Mouse (Mus musculus): ENCODE data around the gene Acvr1b. TPM values are rescaled to one million over a fixed set of nuclear protein-coding genes. Genes with fewer than 3 reads are reported as not detected.

Gene Acvr1b
- polyA plus RNA-seq, 1 experiment from 2014 or later = 5.8 TPM

GRCm38 (mm10) chr15:101131498-101131897, 42.4 kb upstream of the Acvr1b start:
- WGBS = 13% methylated on average over 11 of the region's 11 CpGs
- no peak overlapping the region for H3K4me3 ChIP-seq (replicated peaks; ENCODE audit: low read depth, low read length)
- no peak overlapping the region for H3K27ac ChIP-seq
- peak overlapping the region; percentile 26 for H3K4me2 ChIP-seq (ENCODE audit: low read length)
- H3K9me3 ChIP-seq (replicated peaks; ENCODE audit: low read length) = no peaks in the 10 kb centered on the region
- H3K4me1 ChIP-seq (replicated peaks; ENCODE audit: insufficient read depth, low read length) = peaks cover 47% of the 10 kb centered on the region
- no peak for DNase-seq (ENCODE audit: low spot score)
- H3K36me3 ChIP-seq (ENCODE audit: insufficient read depth, low read length) = 0 out of 2 replicates have a peak, but pooled peaks cover 3% of the 10 kb centered on the region
- TF ChIP-seq CTCF (IDR thresholded peaks at IDR 0.05; ENCODE audit: low read depth) = no peak
- no peak for ATAC-seq (replicated peaks; ENCODE audit: low FRiP score, low read depth)
- no peaks in the 10 kb centered on the region for H3K27me3 ChIP-seq (ENCODE audit: insufficient read depth, low read length)
- no peak overlapping the region for H3K9ac ChIP-seq (ENCODE audit: low read depth, low read length)

- DNase-seq (ENCODE audit: low spot score) (no peak), ATAC-seq (replicated peaks; ENCODE audit: low FRiP score, low read depth) (no peak)
- 0 out of 2 replicates have a peak, but pooled peaks cover 3% of the 10 kb centered on the region for H3K36me3 ChIP-seq (ENCODE audit: insufficient read depth, low read length)
- no peak overlapping the region for H3K9ac ChIP-seq (ENCODE audit: low read depth, low read length)
- H3K4me3 ChIP-seq (replicated peaks; ENCODE audit: low read depth, low read length) = no peak overlapping the region
- 39% methylated on average over 6 of the region's 6 CpGs for WGBS
- peak overlapping the region; percentile 26 for H3K4me2 ChIP-seq (ENCODE audit: low read length)
- no peak for TF ChIP-seq CTCF (IDR thresholded peaks at IDR 0.05; ENCODE audit: low read depth)
- no peaks in the 10 kb centered on the region for H3K9me3 ChIP-seq (replicated peaks; ENCODE audit: low read length)
- H3K4me1 ChIP-seq (replicated peaks; ENCODE audit: insufficient read depth, low read length) = peaks cover 47% of the 10 kb centered on the region
- 0 out of 2 replicates have a peak overlapping the region, but pooled peaks have one; percentile 50 for H3K27ac ChIP-seq
- H3K27me3 ChIP-seq (ENCODE audit: insufficient read depth, low read length) = no peaks in the 10 kb centered on the region
Measured at GRCm38 (mm10) chr15:101132041-101132440, 41.8 kb upstream of the Acvr1b start.

- 0 out of 2 replicates have a peak overlapping the region, but pooled peaks have one; percentile 50 for H3K27ac ChIP-seq
- peaks cover 47% of the 10 kb centered on the region for H3K4me1 ChIP-seq (replicated peaks; ENCODE audit: insufficient read depth, low read length)
- ATAC-seq (replicated peaks; ENCODE audit: low FRiP score, low read depth) (no peak), DNase-seq (ENCODE audit: low spot score) (no peak)
- WGBS = 69% methylated on average over 6 of the region's 6 CpGs
- no peak overlapping the region for H3K4me3 ChIP-seq (replicated peaks; ENCODE audit: low read depth, low read length)
- no peaks in the 10 kb centered on the region for H3K27me3 ChIP-seq (ENCODE audit: insufficient read depth, low read length)
- H3K9ac ChIP-seq (ENCODE audit: low read depth, low read length) = no peak overlapping the region
- H3K36me3 ChIP-seq (ENCODE audit: insufficient read depth, low read length) = 0 out of 2 replicates have a peak, but pooled peaks cover 3% of the 10 kb centered on the region
- TF ChIP-seq CTCF (IDR thresholded peaks at IDR 0.05; ENCODE audit: low read depth) = no peak
- no peak overlapping the region for H3K4me2 ChIP-seq (ENCODE audit: low read length)
- no peaks in the 10 kb centered on the region for H3K9me3 ChIP-seq (replicated peaks; ENCODE audit: low read length)
Measured at GRCm38 (mm10) chr15:101132761-101133160, 41.1 kb upstream of the Acvr1b start.

- Histone ChIP-seq H3K27me3 (ENCODE audit: insufficient read depth, low read length) (no peaks in the 10 kb centered on the region), H3K9me3 (replicated peaks; ENCODE audit: low read length) (no peaks in the 10 kb centered on the region), H3K4me3 (replicated peaks; ENCODE audit: low read depth, low read length) (no peak overlapping the region), H3K36me3 (ENCODE audit: insufficient read depth, low read length) (0 out of 2 replicates have a peak, but pooled peaks cover 3% of the 10 kb centered on the region), H3K9ac (ENCODE audit: low read depth, low read length) (no peak overlapping the region), H3K4me1 (replicated peaks; ENCODE audit: insufficient read depth, low read length) (peaks cover 41% of the 10 kb centered on the region), H3K27ac (peak overlapping the region; percentile 50), H3K4me2 (ENCODE audit: low read length) (peak overlapping the region; percentile 19; the same call in 1 of the 2 replicates)
- WGBS = 24% methylated on average over 14 of the region's 15 CpGs
- DNase-seq (ENCODE audit: low spot score) (peak; percentile 69), ATAC-seq (replicated peaks; ENCODE audit: low FRiP score, low read depth) (no peak)
- no peak for TF ChIP-seq CTCF (IDR thresholded peaks at IDR 0.05; ENCODE audit: low read depth)
Measured at GRCm38 (mm10) chr15:101133993-101134704, 39.7 kb upstream of the Acvr1b start.

- TF ChIP-seq CTCF (IDR thresholded peaks at IDR 0.05; ENCODE audit: low read depth) = no peak
- Histone ChIP-seq H3K4me1 (replicated peaks; ENCODE audit: insufficient read depth, low read length) (peaks cover 40% of the 10 kb centered on the region), H3K27ac (no peak overlapping the region), H3K4me2 (ENCODE audit: low read length) (peak overlapping the region; percentile 28), H3K9ac (ENCODE audit: low read depth, low read length) (no peak overlapping the region), H3K9me3 (replicated peaks; ENCODE audit: low read length) (no peaks in the 10 kb centered on the region), H3K36me3 (ENCODE audit: insufficient read depth, low read length) (0 out of 2 replicates have a peak, but pooled peaks cover 3% of the 10 kb centered on the region), H3K27me3 (ENCODE audit: insufficient read depth, low read length) (no peaks in the 10 kb centered on the region), H3K4me3 (replicated peaks; ENCODE audit: low read depth, low read length) (0 out of 2 replicates have a peak overlapping the region, but pooled peaks have one; percentile 2)
- ATAC-seq (replicated peaks; ENCODE audit: low FRiP score, low read depth) (no peak), DNase-seq (ENCODE audit: low spot score) (no peak)
- 69% methylated on average over 8 of the region's 8 CpGs for WGBS
Measured at GRCm38 (mm10) chr15:101135405-101135804, 38.5 kb upstream of the Acvr1b start.

GRCm38 (mm10) chr15:101137455-101137854, 36.4 kb upstream of the Acvr1b start:
- 86% methylated on average over 11 of the region's 11 CpGs for WGBS
- DNase-seq (ENCODE audit: low spot score) (no peak), ATAC-seq (replicated peaks; ENCODE audit: low FRiP score, low read depth) (no peak)
- Histone ChIP-seq H3K9ac (ENCODE audit: low read depth, low read length) (no peak overlapping the region), H3K27ac (no peak overlapping the region), H3K4me2 (ENCODE audit: low read length) (no peak overlapping the region), H3K36me3 (ENCODE audit: insufficient read depth, low read length) (0 out of 2 replicates have a peak, but pooled peaks cover 3% of the 10 kb centered on the region), H3K4me3 (replicated peaks; ENCODE audit: low read depth, low read length) (no peak overlapping the region), H3K27me3 (ENCODE audit: insufficient read depth, low read length) (no peaks in the 10 kb centered on the region), H3K9me3 (replicated peaks; ENCODE audit: low read length) (no peaks in the 10 kb centered on the region), H3K4me1 (replicated peaks; ENCODE audit: insufficient read depth, low read length) (peaks cover 28% of the 10 kb centered on the region)
- no peak for TF ChIP-seq CTCF (IDR thresholded peaks at IDR 0.05; ENCODE audit: low read depth)
